Mouse (Mus musculus): Measurements from ENCODE around the gene Pdik1l. TPM values are rescaled to one million over a fixed set of nuclear protein-coding genes. Genes with fewer than 3 reads are reported as not detected.
"Not testable (repeated sequence)": the region's sequence is repeated elsewhere in the genome, so short reads cannot be mapped to it uniquely, and the experiment has no call there.

Gene Pdik1l
- total and polyA plus RNA-seq, 2 experiments from 2014 or later: 30.8 to 44.8 TPM

DNA sequence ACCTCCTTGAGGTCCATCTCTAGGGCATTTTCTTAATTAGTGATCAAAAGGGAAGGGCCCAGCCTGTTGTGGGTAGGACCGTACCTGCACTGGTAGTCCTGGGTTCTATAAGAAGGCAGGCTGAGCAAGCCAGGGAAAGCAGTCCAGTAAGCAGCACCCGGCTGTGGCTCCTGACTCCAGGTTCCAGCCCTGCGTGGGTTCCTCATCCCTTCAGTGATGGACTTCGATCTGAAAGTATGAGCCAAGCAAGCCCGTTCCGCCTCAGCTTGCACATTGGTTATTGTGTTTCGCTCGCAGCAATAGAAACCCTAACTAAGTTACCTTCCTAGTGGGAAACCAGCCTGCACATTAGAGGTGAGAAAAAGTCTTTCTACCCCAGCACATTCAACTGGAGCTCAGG lies 9.7 kb upstream of the Pdik1l start:
- no peaks in the 10 kb centered on the region for H3K36me3 ChIP-seq (ENCODE audit: insufficient read depth, low read length)
- no peak overlapping the region for H3K4me2 ChIP-seq (ENCODE audit: low read depth, low read length, poor library complexity, severe bottlenecking)
- ATAC-seq (ENCODE audit: low FRiP score) (no peak), DNase-seq (ENCODE audit: low spot score) (no peak)
- H3K9ac ChIP-seq (replicated peaks; ENCODE audit: low read length, poor library complexity, severe bottlenecking): no peak overlapping the region
- no peak overlapping the region for H3K27ac ChIP-seq (ENCODE audit: low read depth, low read length)
- H3K4me3 ChIP-seq (ENCODE audit: low read depth, low read length): no peak overlapping the region
- WGBS: 95% methylated on average over 8 of the region's 8 CpGs
- H3K27me3 ChIP-seq (ENCODE audit: insufficient read depth, low read length): no peaks in the 10 kb centered on the region
- H3K4me1 ChIP-seq (ENCODE audit: insufficient read depth, low read length): no peaks in the 10 kb centered on the region
- H3K9me3 ChIP-seq (ENCODE audit: low read length): no peaks in the 10 kb centered on the region
- no peak for TF ChIP-seq CTCF (IDR thresholded peaks at IDR 0.05)

DNA sequence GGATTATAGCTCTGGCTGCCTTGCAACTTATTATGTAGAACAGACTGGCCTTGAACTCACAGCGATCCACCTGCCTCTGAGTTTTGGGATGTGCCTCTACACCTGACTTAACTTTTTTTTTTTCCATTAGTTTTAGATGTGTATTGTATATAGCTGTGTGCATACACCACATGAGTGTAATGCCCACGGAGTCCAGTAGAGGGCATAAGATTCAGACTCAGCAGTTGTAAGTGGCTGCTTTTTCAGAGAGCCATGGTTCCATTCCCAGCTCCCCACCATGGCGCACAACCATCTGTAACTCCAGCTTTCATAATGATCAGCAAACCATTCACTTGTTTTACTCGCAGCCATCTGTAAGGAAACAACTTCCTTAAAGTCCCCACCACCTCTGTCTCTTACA lies 8.8 kb upstream of the Pdik1l start:
- no peak for DNase-seq (ENCODE audit: low spot score)
- Histone ChIP-seq H3K4me1 (ENCODE audit: insufficient read depth, low read length) (no peaks in the 10 kb centered on the region), H3K36me3 (ENCODE audit: insufficient read depth, low read length) (no peaks in the 10 kb centered on the region), H3K27me3 (ENCODE audit: insufficient read depth, low read length) (no peaks in the 10 kb centered on the region), H3K9ac (replicated peaks; ENCODE audit: low read length, poor library complexity, severe bottlenecking) (no peak overlapping the region), H3K4me3 (ENCODE audit: low read depth, low read length) (no peak overlapping the region), H3K4me2 (ENCODE audit: low read depth, low read length, poor library complexity, severe bottlenecking) (no peak overlapping the region), H3K27ac (ENCODE audit: low read depth, low read length) (no peak overlapping the region), H3K9me3 (ENCODE audit: low read length) (no peaks in the 10 kb centered on the region)
- WGBS: 92% methylated on average over 4 of the region's 4 CpGs
- TF ChIP-seq CTCF (IDR thresholded peaks at IDR 0.05): peak; percentile 22; the same call in 1 of the 2 replicates
- ATAC-seq (ENCODE audit: low FRiP score): no peak

DNA sequence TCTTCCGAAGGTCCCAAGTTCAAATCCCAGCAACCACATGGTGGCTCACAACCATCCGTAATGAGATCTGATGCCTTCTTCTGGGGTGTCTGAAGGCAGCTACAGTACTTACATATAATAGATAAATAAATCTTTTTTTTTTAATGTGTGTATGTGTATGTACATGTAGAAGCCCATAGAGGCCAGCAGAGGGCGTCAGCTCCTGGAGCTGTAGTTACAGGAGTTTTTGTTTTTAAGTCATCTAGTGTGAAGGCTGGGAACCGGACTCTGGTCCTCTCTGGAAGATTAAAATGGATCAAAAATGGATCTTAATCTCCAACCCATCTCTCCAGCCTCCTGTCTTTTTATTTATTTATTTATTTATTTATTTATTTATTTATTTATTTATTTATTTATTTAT lies 8.4 kb upstream of the Pdik1l start:
- WGBS: 85% methylated on average over 4 of the region's 4 CpGs
- not testable (repeated sequence) for ATAC-seq (ENCODE audit: low FRiP score)

DNA sequence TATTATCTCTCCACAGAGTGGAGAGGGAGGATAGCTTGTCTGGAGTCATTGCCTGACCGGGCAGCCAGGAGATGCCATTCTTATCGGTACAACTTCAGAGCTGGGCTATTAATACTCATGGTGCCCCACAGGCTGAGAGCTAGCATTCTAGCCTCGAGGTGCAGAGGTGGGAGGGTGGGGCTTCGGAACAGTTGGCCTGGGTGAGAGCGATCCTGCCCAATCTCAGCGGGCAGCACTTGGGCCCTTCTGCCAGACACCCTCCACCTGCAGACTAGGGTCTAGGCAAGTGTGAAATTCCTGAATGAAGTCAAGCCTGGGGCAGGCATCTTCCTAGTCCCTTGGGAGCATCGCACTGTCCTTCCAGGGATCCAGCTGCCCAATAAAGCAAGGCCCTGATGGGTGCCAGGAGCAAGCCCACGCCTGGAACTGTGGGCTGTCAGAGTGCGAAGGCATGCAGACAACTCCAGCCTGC lies 6.0 kb upstream of the Pdik1l start:
- ATAC-seq (ENCODE audit: low FRiP score) (no peak), DNase-seq (ENCODE audit: low spot score) (no peak)
- H3K9me3 ChIP-seq (ENCODE audit: low read length): no peaks in the 10 kb centered on the region
- H3K36me3 ChIP-seq (ENCODE audit: insufficient read depth, low read length): no peaks in the 10 kb centered on the region
- no peak overlapping the region for H3K4me2 ChIP-seq (ENCODE audit: low read depth, low read length, poor library complexity, severe bottlenecking)
- no peak for TF ChIP-seq CTCF (IDR thresholded peaks at IDR 0.05)
- no peak overlapping the region for H3K27ac ChIP-seq (ENCODE audit: low read depth, low read length)
- no peak overlapping the region for H3K4me3 ChIP-seq (ENCODE audit: low read depth, low read length)
- no peak overlapping the region for H3K9ac ChIP-seq (replicated peaks; ENCODE audit: low read length, poor library complexity, severe bottlenecking)
- no peaks in the 10 kb centered on the region for H3K27me3 ChIP-seq (ENCODE audit: insufficient read depth, low read length)
- WGBS: 73% methylated on average over 9 of the region's 9 CpGs
- H3K4me1 ChIP-seq (ENCODE audit: insufficient read depth, low read length): no peaks in the 10 kb centered on the region

More for the DNA sequence above, 8.4 kb upstream of the Pdik1l start:
- not testable (repeated sequence) for H3K4me3 ChIP-seq (ENCODE audit: low read depth, low read length); H3K9ac ChIP-seq (replicated peaks; ENCODE audit: low read length, poor library complexity, severe bottlenecking); H3K36me3 ChIP-seq (ENCODE audit: insufficient read depth, low read length); H3K4me2 ChIP-seq (ENCODE audit: low read depth, low read length, poor library complexity, severe bottlenecking); H3K27me3 ChIP-seq (ENCODE audit: insufficient read depth, low read length); DNase-seq (ENCODE audit: low spot score); H3K9me3 ChIP-seq (ENCODE audit: low read length); H3K27ac ChIP-seq (ENCODE audit: low read depth, low read length); H3K4me1 ChIP-seq (ENCODE audit: insufficient read depth, low read length)
- 0 out of 2 replicates have a peak, but pooled peaks have one; percentile 3 for TF ChIP-seq CTCF (IDR thresholded peaks at IDR 0.05)

DNA sequence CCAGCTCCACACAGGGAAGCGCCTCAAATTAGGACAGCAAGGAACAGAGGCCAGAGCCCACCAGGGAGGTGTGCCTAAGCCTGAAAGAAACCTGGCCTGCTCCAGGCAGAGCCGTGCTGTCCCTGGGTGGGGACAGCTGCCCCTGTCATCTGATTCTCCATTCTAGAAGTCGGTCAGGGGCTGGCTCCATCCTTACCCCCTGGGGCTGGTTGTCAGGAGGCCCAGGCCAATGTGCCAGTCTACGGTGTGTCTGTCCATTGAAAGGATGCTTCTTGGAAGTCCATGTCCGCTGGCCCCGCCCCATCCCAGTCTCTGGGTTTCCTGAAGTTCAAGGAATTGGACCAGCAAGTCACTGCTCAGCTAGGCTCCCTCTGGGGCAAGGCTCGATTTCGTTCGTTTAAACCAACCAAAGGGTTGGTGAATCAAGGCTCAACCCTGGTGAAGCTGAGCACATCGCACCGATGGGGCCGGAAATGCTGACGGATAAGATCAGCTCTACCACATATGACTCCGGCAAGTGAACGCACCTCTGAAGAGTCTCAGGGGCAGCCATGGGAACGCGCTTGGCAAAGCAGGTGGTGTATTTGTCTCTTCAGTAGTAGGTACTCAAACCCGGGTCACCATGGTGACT lies 5.5 kb upstream of the Pdik1l start:
- no peaks in the 10 kb centered on the region for H3K9me3 ChIP-seq (ENCODE audit: low read length)
- no peak for ATAC-seq (ENCODE audit: low FRiP score)
- no peak for DNase-seq (ENCODE audit: low spot score)
- WGBS: 74% methylated on average over 18 of the region's 18 CpGs
- no peak overlapping the region for H3K27ac ChIP-seq (ENCODE audit: low read depth, low read length)
- no peak overlapping the region for H3K4me2 ChIP-seq (ENCODE audit: low read depth, low read length, poor library complexity, severe bottlenecking)
- H3K9ac ChIP-seq (replicated peaks; ENCODE audit: low read length, poor library complexity, severe bottlenecking): no peak overlapping the region
- no peaks in the 10 kb centered on the region for H3K27me3 ChIP-seq (ENCODE audit: insufficient read depth, low read length)
- H3K4me3 ChIP-seq (ENCODE audit: low read depth, low read length): no peak overlapping the region
- TF ChIP-seq CTCF (IDR thresholded peaks at IDR 0.05): no peak
- no peaks in the 10 kb centered on the region for H3K4me1 ChIP-seq (ENCODE audit: insufficient read depth, low read length)
- H3K36me3 ChIP-seq (ENCODE audit: insufficient read depth, low read length): no peaks in the 10 kb centered on the region

DNA sequence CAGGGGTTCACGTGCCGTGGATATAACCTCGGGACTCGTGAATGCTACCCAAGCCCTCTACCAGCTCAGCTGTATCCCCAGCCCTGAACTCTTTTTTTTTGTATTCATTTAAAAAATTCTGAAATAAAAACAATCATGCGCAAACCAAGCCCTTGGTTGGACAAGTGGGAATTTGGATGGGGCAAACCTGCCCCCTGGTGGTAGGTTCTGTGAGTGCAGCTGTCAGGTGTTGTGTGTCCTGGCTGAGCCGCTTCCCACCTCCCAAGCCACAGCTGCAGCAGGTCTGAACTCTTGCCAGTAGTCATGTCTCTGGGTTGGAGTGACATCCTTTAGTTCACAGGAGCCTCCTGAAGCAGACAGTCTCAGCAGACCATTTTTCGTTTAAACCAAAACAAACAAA lies 4.4 kb upstream of the Pdik1l start:
- WGBS: 19% methylated on average over 7 of the region's 7 CpGs
- TF ChIP-seq CTCF (IDR thresholded peaks at IDR 0.05): peak; percentile 92
- Histone ChIP-seq H3K27ac (ENCODE audit: low read depth, low read length) (no peak overlapping the region), H3K4me1 (ENCODE audit: insufficient read depth, low read length) (no peaks in the 10 kb centered on the region), H3K9me3 (ENCODE audit: low read length) (no peaks in the 10 kb centered on the region), H3K4me3 (ENCODE audit: low read depth, low read length) (no peak overlapping the region), H3K9ac (replicated peaks; ENCODE audit: low read length, poor library complexity, severe bottlenecking) (no peak overlapping the region), H3K36me3 (ENCODE audit: insufficient read depth, low read length) (no peaks in the 10 kb centered on the region), H3K4me2 (ENCODE audit: low read depth, low read length, poor library complexity, severe bottlenecking) (no peak overlapping the region), H3K27me3 (ENCODE audit: insufficient read depth, low read length) (no peaks in the 10 kb centered on the region)
- no peak for ATAC-seq (ENCODE audit: low FRiP score)
- peak; percentile 81 for DNase-seq (ENCODE audit: low spot score)
